Mouse (Mus musculus) layer of hippocampus, postnatal 36 days (tissue): ENCODE results near the gene Otud6a. TPM values are rescaled to one million over a fixed set of nuclear protein-coding genes. Genes with fewer than 3 reads are reported as not detected.
"Not testable (repeated sequence)": the region's sequence is repeated elsewhere in the genome, so short reads cannot be mapped to it uniquely, and the experiment has no call there.

Source experiments
- DNase-seq, 2 experiments: peaks; one replicate each; pipeline ENCODE4 v3.0.0; 2022
- microRNA-seq, 2 experiments: library from miRNA; unstranded; fragments of <30 nt; microRNA quantifications; one replicate each; pipeline ENCODE4 v1.2.0; 2021
- total RNA-seq, 2 experiments: library from RNA; stranded (reverse); gene quantifications; 2 replicates each; pipeline ENCODE4 v1.2.3; 2021

Otud6a gene
- not detected for total RNA-seq

- no peak for DNase-seq
Measured at GRCm38 (mm10) chrX:100428693-100429092, at the start of gene Otud6a. Gene Otud6a, plus strand, starts transcription at chrX:100429013.

GRCm38 (mm10) chrX:100389887-100390286 is 38.9 kb upstream of the Otud6a start:
- DNase-seq = no peak

- DNase-seq = peak in 1 of 2 experiments; percentile 6
Measured at GRCm38 (mm10) chrX:100392304-100392703, 36.5 kb upstream of the Otud6a start.

GRCm38 (mm10) chrX:100394223-100394861 is 34.5 kb upstream of the Otud6a start:
- no peak for DNase-seq

- DNase-seq = no peak
Measured at GRCm38 (mm10) chrX:100395026-100395425, 33.8 kb upstream of the Otud6a start.

GRCm38 (mm10) chrX:100400900-100401299 is 27.9 kb upstream of the Otud6a start:
- DNase-seq = no peak

GRCm38 (mm10) chrX:100401657-100402056 is 27.2 kb upstream of the Otud6a start:
- DNase-seq = no peak

- no peak for DNase-seq
Measured at GRCm38 (mm10) chrX:100409245-100409644, 19.6 kb upstream of the Otud6a start.

- no peak for DNase-seq
Measured at GRCm38 (mm10) chrX:100432311-100432710, 3.5 kb downstream of the Otud6a start.

GRCm38 (mm10) chrX:100442617-100443016 is 13.8 kb downstream of the Otud6a start, which contains the start of gene Awat2:
Gene Awat2, minus strand, starts transcription at chrX:100442717.
- not testable (repeated sequence) for DNase-seq

GRCm38 (mm10) chrX:100443532-100443931 is 14.7 kb downstream of the Otud6a start:
- DNase-seq = no peak

GRCm38 (mm10) chrX:100468047-100468446 is 39.2 kb downstream of the Otud6a start:
- DNase-seq = no peak

GRCm38 (mm10) chrX:100470126-100470525 is 41.3 kb downstream of the Otud6a start:
- DNase-seq = no peak

GRCm38 (mm10) chrX:100471491-100471890 is 42.7 kb downstream of the Otud6a start:
- no peak for DNase-seq

GRCm38 (mm10) chrX:100475569-100476223 is 46.9 kb downstream of the Otud6a start:
- DNase-seq = no peak

Small RNA genes within 50 kb of the gene (microRNA-seq; reads per million reads assigned to microRNA genes)
- gene Mir676 = 2,159 to 2,743 reads per million in 2 experiments

Other genes with a start within 250 kb of the Otud6a start
- under 1 TPM in 1 of 2 experiments, not detected in 1; 0.35 TPM for gene Awat2, start 13.7 kb downstream of the Otud6a start, total RNA-seq
- 10 to 100 TPM; 35.7 to 36.4 TPM for gene Igbp1, start 65.3 kb downstream of the Otud6a start, total RNA-seq
- under 1 TPM; 0.20 to 0.61 TPM for gene Dgat2l6, start 95.8 kb downstream of the Otud6a start, total RNA-seq
- gene Awat1, start 143.2 kb downstream of the Otud6a start, total RNA-seq = not detected
- under 1 TPM in 1 of 2 experiments, not detected in 1; 0.07 TPM for gene P2ry4, start 165.9 kb downstream of the Otud6a start, total RNA-seq
- gene Arr3, start 176.5 kb downstream of the Otud6a start, total RNA-seq = under 1 TPM; 0.35 to 0.50 TPM
- gene Kif4, start 196.7 kb downstream of the Otud6a start, total RNA-seq = under 1 TPM; 0.52 to 0.73 TPM
- gene Pdzd11, start 197.6 kb downstream of the Otud6a start, total RNA-seq = 10 to 100 TPM; 44.2 to 44.7 TPM